Mouse (Mus musculus): Measurements from ENCODE around the gene Immp2l. TPM values are rescaled to one million over a fixed set of nuclear protein-coding genes. Genes with fewer than 3 reads are reported as not detected.
A peak's percentile ranks its signal among the peaks of the same experiment; 100 is the strongest.

The Immp2l gene
- total and polyA plus RNA-seq, 2 experiments from 2014 or later: 1.7 to 10.9 TPM

DNA sequence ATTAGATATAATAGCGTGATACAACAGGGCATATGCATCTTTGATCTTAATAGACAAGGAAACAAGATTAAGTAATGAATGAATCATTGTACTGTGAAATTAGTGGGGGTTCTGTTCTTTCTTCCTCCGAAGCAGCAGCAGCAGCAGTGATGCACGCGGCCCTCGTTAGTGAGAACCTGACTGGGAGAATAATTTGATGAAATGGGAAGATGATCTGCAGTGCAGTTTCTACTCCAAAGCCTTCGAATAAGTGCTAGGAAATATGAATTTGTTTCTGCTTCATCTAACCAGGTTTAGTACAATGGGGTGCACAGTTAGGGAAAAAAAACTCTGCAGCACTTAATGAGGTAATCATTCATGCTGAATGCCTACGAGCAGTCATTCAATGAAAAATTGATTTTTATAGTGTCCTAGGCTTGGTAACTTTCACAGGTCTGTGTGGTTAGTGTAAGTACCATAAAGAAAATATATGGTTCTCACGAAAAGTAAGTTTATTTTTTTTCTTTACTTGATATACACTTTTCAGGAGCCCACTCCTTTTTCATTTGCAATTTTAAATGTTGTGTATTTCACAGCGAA, 401.3 kb downstream of the Immp2l start:
- no peaks in the 10 kb centered on the region for H3K27me3 ChIP-seq (ENCODE audit: insufficient read depth, low read length)
- H3K4me2 ChIP-seq (ENCODE audit: low read depth, low read length): no peak overlapping the region
- no peak overlapping the region for H3K9ac ChIP-seq (replicated peaks; ENCODE audit: low read length)
- TF ChIP-seq CTCF (IDR thresholded peaks at IDR 0.05; ENCODE audit: low read depth): no peak
- H3K9me3 ChIP-seq (ENCODE audit: low read length): no peaks in the 10 kb centered on the region
- H3K4me1 ChIP-seq (ENCODE audit: insufficient read depth, low read length): no peaks in the 10 kb centered on the region
- WGBS: 40% methylated on average over 9 of the region's 9 CpGs
- H3K27ac ChIP-seq: no peak overlapping the region
- DNase-seq (ENCODE audit: low spot score) (peak; percentile 31), ATAC-seq (no peak)
- no peaks in the 10 kb centered on the region for H3K36me3 ChIP-seq (ENCODE audit: insufficient read depth, low read length)
- H3K4me3 ChIP-seq (ENCODE audit: low read length): no peak overlapping the region

DNA sequence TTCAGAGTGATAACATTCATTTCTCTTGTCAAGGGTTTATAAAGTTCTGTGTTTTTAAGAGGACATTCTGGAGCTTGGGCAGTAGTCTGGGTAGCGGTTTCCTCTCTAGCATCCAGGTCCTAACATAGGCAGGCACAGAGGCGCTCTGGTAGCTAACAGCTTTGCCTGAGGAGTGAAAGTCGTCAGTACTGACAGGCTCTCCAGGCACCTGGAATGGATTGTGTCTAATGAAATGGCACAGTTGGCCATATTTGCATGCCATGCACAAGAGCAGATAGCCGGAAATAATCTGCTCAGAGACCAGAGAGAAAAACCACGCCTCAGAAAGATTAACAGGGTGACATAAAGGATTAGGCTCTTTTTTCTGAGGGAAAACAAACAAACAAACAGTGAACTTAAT, 403.6 kb downstream of the Immp2l start:
- Histone ChIP-seq H3K9me3 (ENCODE audit: low read length) (no peaks in the 10 kb centered on the region), H3K4me2 (ENCODE audit: low read depth, low read length) (no peak overlapping the region), H3K27me3 (ENCODE audit: insufficient read depth, low read length) (no peaks in the 10 kb centered on the region), H3K9ac (replicated peaks; ENCODE audit: low read length) (no peak overlapping the region), H3K4me1 (ENCODE audit: insufficient read depth, low read length) (no peaks in the 10 kb centered on the region), H3K4me3 (ENCODE audit: low read length) (no peak overlapping the region), H3K36me3 (ENCODE audit: insufficient read depth, low read length) (no peaks in the 10 kb centered on the region), H3K27ac (no peak overlapping the region)
- TF ChIP-seq CTCF (IDR thresholded peaks at IDR 0.05; ENCODE audit: low read depth): no peak
- WGBS: 43% methylated on average over 5 of the region's 5 CpGs
- ATAC-seq (peak; percentile 77), DNase-seq (ENCODE audit: low spot score) (peak; percentile 73)

GRCm38 (mm10) chr12:41428806-41429205, 404.9 kb downstream of the Immp2l start:
- H3K4me2 ChIP-seq (ENCODE audit: low read depth, low read length): no peak overlapping the region
- ATAC-seq: no peak
- no peaks in the 10 kb centered on the region for H3K9me3 ChIP-seq (ENCODE audit: low read length)
- H3K27ac ChIP-seq: no peak overlapping the region
- H3K4me1 ChIP-seq (ENCODE audit: insufficient read depth, low read length): no peaks in the 10 kb centered on the region
- no peaks in the 10 kb centered on the region for H3K36me3 ChIP-seq (ENCODE audit: insufficient read depth, low read length)
- H3K27me3 ChIP-seq (ENCODE audit: insufficient read depth, low read length): no peaks in the 10 kb centered on the region
- no peak overlapping the region for H3K9ac ChIP-seq (replicated peaks; ENCODE audit: low read length)
- DNase-seq (ENCODE audit: low spot score): no peak
- no peak overlapping the region for H3K4me3 ChIP-seq (ENCODE audit: low read length)
- TF ChIP-seq CTCF (IDR thresholded peaks at IDR 0.05; ENCODE audit: low read depth): no peak

- DNase-seq (ENCODE audit: low spot score) (no peak), ATAC-seq (no peak)
- Histone ChIP-seq H3K4me3 (ENCODE audit: low read length) (no peak overlapping the region), H3K27ac (no peak overlapping the region), H3K9me3 (ENCODE audit: low read length) (no peaks in the 10 kb centered on the region), H3K27me3 (ENCODE audit: insufficient read depth, low read length) (no peaks in the 10 kb centered on the region), H3K4me2 (ENCODE audit: low read depth, low read length) (no peak overlapping the region), H3K4me1 (ENCODE audit: insufficient read depth, low read length) (no peaks in the 10 kb centered on the region), H3K9ac (replicated peaks; ENCODE audit: low read length) (no peak overlapping the region), H3K36me3 (ENCODE audit: insufficient read depth, low read length) (no peaks in the 10 kb centered on the region)
- 74% methylated on average over 5 of the region's 5 CpGs for WGBS
- no peak for TF ChIP-seq CTCF (IDR thresholded peaks at IDR 0.05; ENCODE audit: low read depth)
Measured at GRCm38 (mm10) chr12:41436206-41436985, 412.5 kb downstream of the Immp2l start.

DNA sequence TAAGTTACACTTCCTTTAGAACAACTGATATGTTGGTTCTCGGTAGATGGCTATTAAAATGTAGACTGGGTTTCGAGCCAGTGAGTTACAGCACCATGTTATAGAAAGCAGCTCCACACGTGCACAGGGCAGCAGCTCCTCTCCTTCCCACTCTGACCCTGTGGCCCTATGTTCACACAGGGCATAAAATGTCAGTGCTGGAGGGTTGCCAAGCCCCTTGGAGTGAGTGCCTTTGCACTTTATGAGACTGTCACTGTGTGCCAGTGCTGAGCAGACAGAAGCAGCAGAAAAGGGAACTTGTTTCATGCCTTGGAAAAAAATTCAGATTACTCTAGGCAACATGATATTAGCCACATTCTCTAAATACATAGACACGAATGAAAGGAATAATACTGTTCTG, 414.6 kb downstream of the Immp2l start:
- ATAC-seq (no peak), DNase-seq (ENCODE audit: low spot score) (peak; percentile 40)
- Histone ChIP-seq H3K9me3 (ENCODE audit: low read length) (no peaks in the 10 kb centered on the region), H3K27ac (no peak overlapping the region), H3K9ac (replicated peaks; ENCODE audit: low read length) (no peak overlapping the region), H3K4me1 (ENCODE audit: insufficient read depth, low read length) (no peaks in the 10 kb centered on the region), H3K4me3 (ENCODE audit: low read length) (no peak overlapping the region), H3K36me3 (ENCODE audit: insufficient read depth, low read length) (no peaks in the 10 kb centered on the region), H3K4me2 (ENCODE audit: low read depth, low read length) (no peak overlapping the region), H3K27me3 (ENCODE audit: insufficient read depth, low read length) (no peaks in the 10 kb centered on the region)
- no peak for TF ChIP-seq CTCF (IDR thresholded peaks at IDR 0.05; ENCODE audit: low read depth)
- 50% methylated on average over 4 of the region's 4 CpGs for WGBS

GRCm38 (mm10) chr12:41468374-41468991, 444.6 kb downstream of the Immp2l start:
- H3K36me3 ChIP-seq (ENCODE audit: insufficient read depth, low read length): no peaks in the 10 kb centered on the region
- no peak for TF ChIP-seq CTCF (IDR thresholded peaks at IDR 0.05; ENCODE audit: low read depth)
- no peak overlapping the region for H3K9ac ChIP-seq (replicated peaks; ENCODE audit: low read length)
- H3K4me3 ChIP-seq (ENCODE audit: low read length): no peak overlapping the region
- no peak overlapping the region for H3K4me2 ChIP-seq (ENCODE audit: low read depth, low read length)
- DNase-seq (ENCODE audit: low spot score) (no peak), ATAC-seq (no peak)
- WGBS: 95% methylated on average over 3 of the region's 3 CpGs
- no peaks in the 10 kb centered on the region for H3K9me3 ChIP-seq (ENCODE audit: low read length)
- H3K27ac ChIP-seq: no peak overlapping the region
- H3K4me1 ChIP-seq (ENCODE audit: insufficient read depth, low read length): 0 out of 2 replicates have a peak, but pooled peaks cover 3% of the 10 kb centered on the region
- H3K27me3 ChIP-seq (ENCODE audit: insufficient read depth, low read length): no peaks in the 10 kb centered on the region

All from hindbrain, postnatal 0 days (tissue).